Mouse (Mus musculus) activated CD4-positive, CD25-positive, alpha-beta regulatory T cell (primary cell): Measurements from ENCODE around the gene Ccnq. TPM values are rescaled to one million over a fixed set of nuclear protein-coding genes. Genes with fewer than 3 reads are reported as not detected.

Experiments
- polyA plus RNA-seq, 2 experiments: library from polyadenylated mRNA; unstranded; fragments of 100-300 nt; shearing (Covaris generic); gene quantifications; one replicate each; pipeline ENCODE4 v1.2.1; 2017

Ccnq gene
- 10 to 100 TPM; 32.1 to 47.6 TPM for polyA plus RNA-seq

DNA sequence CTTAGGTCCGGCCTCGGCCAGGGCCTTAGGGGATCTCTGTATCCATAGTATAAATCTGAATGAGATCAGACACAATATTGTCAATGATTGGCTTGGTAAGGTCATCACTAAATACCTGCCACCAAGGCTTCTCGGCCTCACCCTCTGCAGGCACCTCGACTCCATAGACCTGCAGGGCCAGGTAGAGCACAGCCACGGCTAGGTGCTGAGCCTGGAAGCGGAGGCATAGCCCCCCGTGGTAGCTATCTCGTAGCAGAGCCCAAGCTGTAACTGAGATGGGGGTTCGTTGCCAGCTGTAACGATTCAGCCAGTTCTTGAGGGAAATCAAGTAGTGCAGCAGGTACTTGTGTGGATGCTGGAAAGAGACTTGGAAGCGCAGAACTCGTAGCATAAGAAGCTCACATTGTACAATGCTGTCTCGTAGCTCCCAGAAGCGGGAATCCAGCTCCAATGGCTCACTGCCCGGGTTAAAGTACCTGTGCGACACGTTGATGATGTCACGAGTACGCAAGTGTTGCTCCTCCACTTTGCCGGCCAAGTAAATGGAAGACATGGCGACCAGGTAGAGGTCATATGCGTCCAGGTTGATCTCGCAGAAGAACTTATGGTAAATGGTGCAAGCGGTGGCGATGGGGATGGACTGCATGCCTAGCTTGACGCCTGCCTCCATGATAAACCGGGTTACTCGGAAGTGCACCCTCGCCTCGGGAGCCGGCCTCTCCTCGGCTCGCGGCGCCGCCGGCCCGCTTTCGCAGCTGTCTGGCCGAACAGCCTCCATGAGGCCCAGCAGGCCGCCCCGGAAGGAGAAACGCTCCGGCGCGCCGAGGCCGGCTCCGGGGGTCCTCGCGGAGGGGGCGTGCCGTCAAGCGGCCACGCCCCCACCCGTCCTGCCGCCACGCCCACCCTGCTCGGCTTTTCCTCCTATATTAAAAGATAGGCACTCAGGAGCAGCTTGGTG lies at the start of gene Ccnq:
TSS of gene Ccnq (minus strand) at position 845 of the 958 bp plus-strand sequence.

Other genes starting within 250 kb of the Ccnq start
- gene Sebox, start 248.3 kb downstream of the Ccnq start, polyA plus RNA-seq: under 1 TPM in 1 of 2 experiments, not detected in 1; 0.34 TPM
- gene Tmem199, start 239.6 kb downstream of the Ccnq start, polyA plus RNA-seq: 10 to 100 TPM; 36.5 to 43.8 TPM
- 10 to 100 TPM; 37.7 to 57.4 TPM for gene Poldip2, start 239.5 kb downstream of the Ccnq start, polyA plus RNA-seq
- gene Tnfaip1, start 215.4 kb downstream of the Ccnq start, polyA plus RNA-seq: 10 to 100 TPM; 11.1 to 19.9 TPM
- gene Ift20, start 215.4 kb downstream of the Ccnq start, polyA plus RNA-seq: 100 to 1,000 TPM; 104 to 119 TPM
- 10 to 100 TPM; 10.6 to 14.5 TPM for gene Tmem97, start 201.0 kb downstream of the Ccnq start, polyA plus RNA-seq
- gene Nlk, start 54.4 kb downstream of the Ccnq start, polyA plus RNA-seq: 10 to 100 TPM; 15.2 to 16.4 TPM
- 10 to 100 TPM; 21.1 to 24.2 TPM for gene Lyrm9, start 74.9 kb upstream of the Ccnq start, polyA plus RNA-seq
- under 1 TPM in 1 of 2 experiments, not detected in 1; 0.10 TPM for gene Nos2, start 169.1 kb upstream of the Ccnq start, polyA plus RNA-seq
- 100 to 1,000 TPM; 307 to 379 TPM for gene Lgals9, start 233.2 kb upstream of the Ccnq start, polyA plus RNA-seq